Mouse (Mus musculus): ENCODE measurements around the gene Il15ra. TPM values are rescaled to one million over a fixed set of nuclear protein-coding genes. Genes with fewer than 3 reads are reported as not detected.

Il15ra gene
- 33.1 and 34.2 TPM in 2 replicates for polyA plus RNA-seq (2015; fragmentation: Nextera tagmentation; extraction: Ambion mirVana)

GRCm38 (mm10) chr2:11705201-11706025, at the start of gene Il15ra:
Il15ra (plus strand) TSS chr2:11705290.
- peak; percentile 79 for DNase-seq (ENCODE audit: low spot score)

- DNase-seq (ENCODE audit: low spot score), result peak; percentile 86
Observed at GRCm38 (mm10) chr2:11657581-11657980, 47.5 kb upstream of the Il15ra start.

- DNase-seq (ENCODE audit: low spot score), result no peak
Observed at GRCm38 (mm10) chr2:11659263-11659662, 45.8 kb upstream of the Il15ra start.

GRCm38 (mm10) chr2:11662143-11662906, 42.8 kb upstream of the Il15ra start:
- DNase-seq (ENCODE audit: low spot score), result no peak

GRCm38 (mm10) chr2:11662907-11663230, 42.2 kb upstream of the Il15ra start:
- peak; percentile 56 for DNase-seq (ENCODE audit: low spot score)

GRCm38 (mm10) chr2:11663961-11664360, 41.1 kb upstream of the Il15ra start:
- DNase-seq (ENCODE audit: low spot score), result peak; percentile 93

GRCm38 (mm10) chr2:11664367-11664766, 40.7 kb upstream of the Il15ra start:
- DNase-seq (ENCODE audit: low spot score), result peak; percentile 39

GRCm38 (mm10) chr2:11664806-11665205, 40.3 kb upstream of the Il15ra start:
- DNase-seq (ENCODE audit: low spot score), result no peak

GRCm38 (mm10) chr2:11665326-11665725, 39.8 kb upstream of the Il15ra start:
- no peak for DNase-seq (ENCODE audit: low spot score)

- DNase-seq (ENCODE audit: low spot score), result peak; percentile 80
Observed at GRCm38 (mm10) chr2:11672144-11672543, 32.9 kb upstream of the Il15ra start.

- DNase-seq (ENCODE audit: low spot score), result no peak
Observed at GRCm38 (mm10) chr2:11679626-11680025, 25.5 kb upstream of the Il15ra start.

GRCm38 (mm10) chr2:11682712-11683111, 22.4 kb upstream of the Il15ra start:
- no peak for DNase-seq (ENCODE audit: low spot score)

GRCm38 (mm10) chr2:11686512-11686911, 18.6 kb upstream of the Il15ra start:
- DNase-seq (ENCODE audit: low spot score), result no peak

GRCm38 (mm10) chr2:11687436-11687835, 17.7 kb upstream of the Il15ra start:
- peak; percentile 72 for DNase-seq (ENCODE audit: low spot score)

GRCm38 (mm10) chr2:11690201-11690890, 14.7 kb upstream of the Il15ra start:
- no peak for DNase-seq (ENCODE audit: low spot score)

- DNase-seq (ENCODE audit: low spot score), result no peak
Observed at GRCm38 (mm10) chr2:11693352-11693751, 11.7 kb upstream of the Il15ra start.

- no peak for DNase-seq (ENCODE audit: low spot score)
Observed at GRCm38 (mm10) chr2:11694104-11694503, 11.0 kb upstream of the Il15ra start.

GRCm38 (mm10) chr2:11695867-11696266, 9.2 kb upstream of the Il15ra start:
- DNase-seq (ENCODE audit: low spot score), result no peak

GRCm38 (mm10) chr2:11698994-11699393, 6.1 kb upstream of the Il15ra start:
- no peak for DNase-seq (ENCODE audit: low spot score)

- DNase-seq (ENCODE audit: low spot score), result no peak
Observed at GRCm38 (mm10) chr2:11699905-11700304, 5.2 kb upstream of the Il15ra start.

- peak; percentile 32 for DNase-seq (ENCODE audit: low spot score)
Observed at GRCm38 (mm10) chr2:11706030-11706745, 1.1 kb downstream of the Il15ra start.

Measured in thymus, postnatal 0 days (tissue).